Mouse (Mus musculus) kidney, postnatal 0 days (tissue): Measurements from ENCODE around the gene Mypn. TPM values are rescaled to one million over a fixed set of nuclear protein-coding genes. Genes with fewer than 3 reads are reported as not detected.

Experiments used
- ATAC-seq: fragments of 200-750 bp; cut with Nextera tagmentation; replicated peaks from 2 replicates; pipeline ENCODE4 v1.8.0; 2017; ENCODE audit warnings: low read depth, moderate number of reproducible peaks, moderate TSS enrichment, moderate library complexity; ENCODE audit not compliant: low FRiP score
- DNase-seq: peaks from one replicate; pipeline ENCODE4 v3.0.0-alpha.2; 2016; ENCODE audit warnings: low spot score
- H3K27ac ChIP-seq: fragments of 300-500 bp; sonication (generic); 2 replicates; pipeline ENCODE4 v1.5.1; 2014; ENCODE audit warnings: mild to moderate bottlenecking
- H3K27me3 ChIP-seq: fragments of 300-500 bp; sonication (generic); 2 replicates; pipeline ENCODE4 v1.6.1; 2014; ENCODE audit warnings: low read length, mixed read lengths; ENCODE audit not compliant: insufficient read depth
- H3K36me3 ChIP-seq: fragments of 300-500 bp; sonication (generic); 2 replicates; pipeline ENCODE4 v1.6.1; 2014; ENCODE audit warnings: low read length, mixed read lengths; ENCODE audit not compliant: insufficient read depth
- H3K4me1 ChIP-seq: fragments of 300-500 bp; sonication (generic); replicated peaks from 2 replicates; pipeline ENCODE4 v1.6.1; 2014; ENCODE audit warnings: antibody characterized with exemption, low read length, mixed read lengths; ENCODE audit not compliant: insufficient read depth
- H3K4me2 ChIP-seq: fragments of 300-500 bp; sonication (generic); 2 replicates; pipeline ENCODE4 v1.6.1; 2014; ENCODE audit warnings: mild to moderate bottlenecking, low read length, moderate library complexity, mixed read lengths
- H3K4me3 ChIP-seq: fragments of 300-500 bp; sonication (generic); replicated peaks from 2 replicates; pipeline ENCODE4 v1.5.1; 2014; ENCODE audit warnings: low read depth, low read length
- H3K9ac ChIP-seq: fragments of 300-500 bp; sonication (generic); 2 replicates; pipeline ENCODE4 v1.6.1; 2014; ENCODE audit warnings: low read depth, low read length
- H3K9me3 ChIP-seq: fragments of 300-500 bp; sonication (generic); replicated peaks from 2 replicates; pipeline ENCODE4 v1.6.1; 2016; ENCODE audit warnings: low read length, inconsistent platforms, mixed read lengths
- CTCF ChIP-seq: IDR thresholded peaks from 2 replicates; pipeline ENCODE4 v1.5.1; 2016; ENCODE audit warnings: antibody characterized with exemption, low read depth, mild to moderate bottlenecking, moderate library complexity
- WGBS: fragments of 180-500 bp; shearing (Covaris S2); extraction: QIAGEN DNeasy Blood & Tissue Kit; methylation state at CpG from one replicate; pipeline ENCODE4 v1.1.7; 2014; 5-methylcytosine and 5-hydroxymethylcytosine counted together
- polyA plus RNA-seq: library from polyadenylated mRNA; unstranded; fragments of >200 nt; fragmentation: Nextera tagmentation; extraction: Ambion mirVana; gene quantifications from 2 replicates; pipeline ENCODE4 v1.2.1, GENCODE M21; 2015

Mypn gene
- polyA plus RNA-seq, 1 experiment from 2014 or later = not detected

- Histone ChIP-seq H3K4me1 (no peaks in the 10 kb centered on the region), H3K27me3 (no peaks in the 10 kb centered on the region), H3K9me3 (no peaks in the 10 kb centered on the region), H3K4me3 (no peak overlapping the region), H3K36me3 (no peaks in the 10 kb centered on the region), H3K4me2 (no peak overlapping the region), H3K9ac (no peak overlapping the region), H3K27ac (no peak overlapping the region)
- DNase-seq (no peak), ATAC-seq (no peak)
- TF ChIP-seq CTCF = no peak
- WGBS = 73% methylated on average over 6 of the region's 6 CpGs
Observed at GRCm38 (mm10) chr10:63154226-63154625, 49.5 kb downstream of the Mypn start.

GRCm38 (mm10) chr10:63153563-63153962 is 50.2 kb downstream of the Mypn start:
- ATAC-seq (no peak), DNase-seq (peak; percentile 83)
- WGBS = 34% methylated on average over 3 of the region's 3 CpGs

GRCm38 (mm10) chr10:63152358-63152757 is 51.4 kb downstream of the Mypn start:
- no peak overlapping the region for H3K27ac ChIP-seq
- H3K36me3 ChIP-seq = no peaks in the 10 kb centered on the region
- peak; percentile 12 for DNase-seq
- H3K9me3 ChIP-seq = no peaks in the 10 kb centered on the region
- peak; percentile 17; the same call in 1 of the 2 replicates for TF ChIP-seq CTCF
- no peak overlapping the region for H3K4me2 ChIP-seq
- no peak overlapping the region for H3K4me3 ChIP-seq
- H3K27me3 ChIP-seq = no peaks in the 10 kb centered on the region
- no peak for ATAC-seq
- H3K9ac ChIP-seq = no peak overlapping the region
- H3K4me1 ChIP-seq = no peaks in the 10 kb centered on the region

More at GRCm38 (mm10) chr10:63153563-63153962, 50.2 kb downstream of the Mypn start:
- Histone ChIP-seq H3K27me3 (no peaks in the 10 kb centered on the region), H3K4me1 (no peaks in the 10 kb centered on the region), H3K9ac (no peak overlapping the region), H3K4me3 (no peak overlapping the region), H3K9me3 (no peaks in the 10 kb centered on the region), H3K4me2 (no peak overlapping the region), H3K36me3 (no peaks in the 10 kb centered on the region), H3K27ac (no peak overlapping the region)
- TF ChIP-seq CTCF = peak; percentile 81

GRCm38 (mm10) chr10:63142660-63143059 is 61.1 kb downstream of the Mypn start:
- no peaks in the 10 kb centered on the region for H3K9me3 ChIP-seq
- no peak overlapping the region for H3K9ac ChIP-seq
- WGBS = 68% methylated on average over 13 of the region's 13 CpGs
- no peak overlapping the region for H3K4me3 ChIP-seq
- 0 out of 2 replicates have a peak, but pooled peaks have one; percentile 29 for ATAC-seq
- no peaks in the 10 kb centered on the region for H3K4me1 ChIP-seq
- no peak for TF ChIP-seq CTCF
- no peak overlapping the region for H3K27ac ChIP-seq
- DNase-seq = no peak
- no peaks in the 10 kb centered on the region for H3K27me3 ChIP-seq
- no peaks in the 10 kb centered on the region for H3K36me3 ChIP-seq
- no peak overlapping the region for H3K4me2 ChIP-seq

GRCm38 (mm10) chr10:63136436-63136835 is 67.3 kb downstream of the Mypn start:
- Histone ChIP-seq H3K4me2 (no peak overlapping the region), H3K36me3 (no peaks in the 10 kb centered on the region), H3K27me3 (no peaks in the 10 kb centered on the region), H3K4me3 (no peak overlapping the region), H3K27ac (no peak overlapping the region), H3K9me3 (no peaks in the 10 kb centered on the region), H3K9ac (no peak overlapping the region), H3K4me1 (no peaks in the 10 kb centered on the region)
- WGBS = 66% methylated on average over 6 of the region's 6 CpGs
- DNase-seq = no peak
- ATAC-seq = no peak
- no peak for TF ChIP-seq CTCF

GRCm38 (mm10) chr10:63135680-63136079 is 68.1 kb downstream of the Mypn start:
- DNase-seq (no peak), ATAC-seq (no peak)
- TF ChIP-seq CTCF = no peak
- Histone ChIP-seq H3K9ac (no peak overlapping the region), H3K4me1 (no peaks in the 10 kb centered on the region), H3K36me3 (no peaks in the 10 kb centered on the region), H3K4me2 (no peak overlapping the region), H3K27ac (no peak overlapping the region), H3K9me3 (no peaks in the 10 kb centered on the region), H3K4me3 (no peak overlapping the region), H3K27me3 (no peaks in the 10 kb centered on the region)
- 49% methylated on average over 12 of the region's 12 CpGs for WGBS

GRCm38 (mm10) chr10:63133326-63133725 is 70.4 kb downstream of the Mypn start:
- H3K27me3 ChIP-seq = no peaks in the 10 kb centered on the region
- H3K36me3 ChIP-seq = no peaks in the 10 kb centered on the region
- no peak overlapping the region for H3K9ac ChIP-seq
- no peaks in the 10 kb centered on the region for H3K4me1 ChIP-seq
- no peak for TF ChIP-seq CTCF
- no peak overlapping the region for H3K4me3 ChIP-seq
- H3K4me2 ChIP-seq = no peak overlapping the region
- no peak overlapping the region for H3K27ac ChIP-seq
- no peaks in the 10 kb centered on the region for H3K9me3 ChIP-seq
- DNase-seq (no peak), ATAC-seq (no peak)
- WGBS = 92% methylated on average over 4 of the region's 4 CpGs
